Mouse (Mus musculus): Measurements from ENCODE around the gene Mrm3.

Gene Mrm3

DNA sequence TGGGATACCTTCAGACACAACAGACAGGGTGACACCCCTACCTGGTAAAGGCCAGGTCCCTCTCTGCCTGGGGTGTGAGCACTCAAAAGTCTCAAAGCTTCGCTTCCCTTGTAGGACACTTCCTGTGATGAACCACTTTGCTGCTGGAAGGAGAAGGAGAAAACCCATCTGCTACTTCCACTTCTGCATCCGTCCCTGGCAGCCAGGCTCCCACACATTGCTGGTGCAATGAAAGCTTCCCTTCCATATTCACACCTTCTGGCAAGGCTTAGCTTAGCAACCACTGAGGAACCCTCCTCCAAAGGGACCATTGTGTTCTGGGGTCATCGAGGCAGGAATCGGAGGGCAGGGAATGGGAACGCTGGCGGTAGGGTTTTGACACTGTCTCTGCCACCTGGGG is 45.1 kb downstream of the Mrm3 start:
- DNase-seq (ENCODE audit: low spot score) = no peak

DNA sequence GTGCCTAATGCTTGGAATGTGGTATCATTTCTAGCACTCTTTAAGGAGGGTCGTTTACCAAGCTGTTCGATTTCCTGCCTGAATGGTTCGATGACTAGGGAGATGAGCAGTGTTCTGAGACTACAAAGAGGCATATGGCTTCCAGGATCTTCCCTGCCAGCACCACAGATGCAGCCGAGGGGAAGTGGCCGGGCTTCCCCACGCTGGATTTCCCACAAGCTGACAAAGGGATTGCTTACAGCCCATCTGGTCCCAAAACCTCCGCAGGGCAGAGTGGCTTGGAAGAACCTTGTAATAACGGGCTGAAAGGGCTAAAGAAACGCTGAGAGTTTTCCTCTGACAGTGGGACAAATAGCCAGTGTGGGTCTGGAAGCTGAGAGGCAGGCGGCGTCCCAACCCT is 46.9 kb downstream of the Mrm3 start:
- DNase-seq (ENCODE audit: low spot score) = no peak

DNA sequence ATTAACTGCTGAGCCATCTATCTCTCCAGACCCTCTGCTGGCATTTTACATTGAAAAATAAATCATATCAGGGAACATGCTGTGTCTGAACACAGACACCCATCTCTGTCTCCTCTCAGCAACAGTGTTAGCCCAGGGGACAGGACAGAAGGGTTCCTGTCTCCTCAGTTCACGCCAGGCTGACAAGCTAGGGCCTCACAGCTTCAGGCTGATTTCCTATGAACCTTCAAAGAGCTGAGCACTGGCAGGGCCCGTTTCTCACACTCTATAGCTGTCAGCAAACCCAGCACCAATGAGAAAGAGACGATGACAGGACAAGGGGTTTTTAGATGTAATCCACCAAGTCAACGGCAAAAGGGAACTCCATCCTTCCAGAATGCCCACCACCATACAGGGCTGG is 48.4 kb downstream of the Mrm3 start:
- no peak for DNase-seq (ENCODE audit: low spot score)

DNA sequence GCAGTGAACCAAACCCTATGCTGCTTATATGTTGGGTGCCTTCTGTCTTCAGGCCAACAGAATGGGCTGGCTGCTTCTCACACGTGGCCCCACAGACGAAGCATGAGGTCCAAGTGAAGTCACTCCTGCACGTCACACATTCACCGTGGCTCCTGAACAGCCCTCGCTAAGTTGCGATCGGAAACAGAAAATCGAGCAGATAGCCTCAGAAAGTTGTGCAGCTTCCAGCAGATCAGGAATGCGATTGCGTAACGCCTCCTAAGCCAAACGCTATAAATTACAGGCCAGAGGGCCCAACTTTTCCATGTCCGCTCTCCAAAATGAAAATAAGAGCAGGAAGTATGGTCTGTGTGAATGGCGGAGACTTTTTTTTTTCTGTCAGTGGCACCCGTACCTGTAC is 48.9 kb downstream of the Mrm3 start:
- DNase-seq (ENCODE audit: low spot score) = no peak

DNA sequence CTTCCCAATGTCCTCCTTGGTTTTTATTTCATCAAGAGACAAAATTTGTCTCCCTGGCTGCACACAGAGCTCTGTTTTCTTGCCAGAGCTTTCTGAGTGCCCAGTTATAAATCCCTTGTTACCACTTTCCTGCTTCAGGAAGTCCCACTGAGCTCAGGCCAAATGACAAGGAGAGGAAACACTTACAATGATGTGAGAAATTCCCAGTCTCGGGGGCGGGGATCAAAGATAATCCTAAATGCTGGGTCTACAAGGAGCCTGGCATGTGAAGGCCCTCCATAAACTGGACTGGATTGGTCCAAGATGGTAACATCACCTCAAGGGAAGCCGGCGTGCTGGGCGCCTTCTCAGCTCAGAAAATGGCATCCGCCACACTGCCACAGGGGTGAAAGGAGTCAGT is 49.3 kb downstream of the Mrm3 start:
- DNase-seq (ENCODE audit: low spot score) = no peak

DNA sequence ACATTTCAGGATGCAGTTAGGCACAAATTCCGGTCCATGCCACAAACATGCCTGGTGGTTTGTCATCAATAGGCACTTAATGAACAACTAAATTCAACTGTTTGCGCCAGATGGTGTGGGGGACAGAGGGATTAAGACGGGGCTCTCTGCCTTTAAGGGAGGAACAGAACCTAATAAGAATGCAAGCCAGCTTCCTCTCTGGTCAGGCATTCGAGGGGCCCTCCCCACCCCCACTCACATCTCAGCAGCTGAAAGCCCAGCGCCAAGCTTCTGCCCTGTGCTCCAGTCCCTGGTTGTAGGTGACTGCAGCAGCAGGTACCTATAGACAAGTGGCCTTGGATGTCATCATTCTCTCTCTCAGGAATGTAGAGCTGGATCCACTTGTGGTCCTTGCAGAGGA is 50.6 kb downstream of the Mrm3 start:
- DNase-seq (ENCODE audit: low spot score) = no peak

DNA sequence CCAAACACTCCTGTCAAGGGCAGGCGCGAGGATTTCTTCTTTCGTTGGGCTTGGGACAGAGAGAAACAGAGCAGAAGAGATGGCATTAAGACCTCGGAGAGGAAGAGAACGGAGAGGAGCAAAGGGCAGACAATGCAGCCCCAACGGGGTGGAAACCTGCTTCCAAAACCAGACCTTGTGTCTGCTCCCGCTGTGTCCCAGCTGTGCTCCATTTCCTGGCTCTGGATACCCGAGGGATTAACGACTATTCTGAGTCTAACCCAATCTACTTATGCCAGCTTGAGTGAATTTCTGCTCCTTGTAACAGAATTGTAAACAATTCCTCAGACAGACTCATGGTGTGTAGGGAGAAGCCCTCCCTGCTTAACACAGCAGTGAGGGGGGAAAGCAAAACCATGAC is 51.3 kb downstream of the Mrm3 start:
- no peak for DNase-seq (ENCODE audit: low spot score)

DNA sequence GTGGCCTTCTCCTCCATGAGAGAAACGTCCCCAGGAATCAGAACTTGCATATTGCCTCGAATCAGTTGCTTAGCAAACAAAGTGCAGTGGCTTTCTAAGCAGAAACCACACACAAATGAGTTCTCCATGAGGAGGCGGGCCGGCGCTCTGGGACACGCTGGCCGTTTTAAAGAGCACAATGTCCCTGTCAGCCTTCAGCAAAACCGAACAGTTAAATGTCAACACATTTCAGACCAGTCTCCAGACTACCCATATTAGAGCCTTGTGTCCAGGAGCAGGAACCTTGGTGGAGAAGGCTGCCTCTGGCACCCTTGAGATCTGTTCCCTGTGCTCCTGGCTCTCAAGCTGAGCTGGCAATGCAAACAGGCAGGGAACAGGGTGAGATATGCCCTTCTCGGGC is 53.7 kb downstream of the Mrm3 start:
- DNase-seq (ENCODE audit: low spot score) = no peak

DNA sequence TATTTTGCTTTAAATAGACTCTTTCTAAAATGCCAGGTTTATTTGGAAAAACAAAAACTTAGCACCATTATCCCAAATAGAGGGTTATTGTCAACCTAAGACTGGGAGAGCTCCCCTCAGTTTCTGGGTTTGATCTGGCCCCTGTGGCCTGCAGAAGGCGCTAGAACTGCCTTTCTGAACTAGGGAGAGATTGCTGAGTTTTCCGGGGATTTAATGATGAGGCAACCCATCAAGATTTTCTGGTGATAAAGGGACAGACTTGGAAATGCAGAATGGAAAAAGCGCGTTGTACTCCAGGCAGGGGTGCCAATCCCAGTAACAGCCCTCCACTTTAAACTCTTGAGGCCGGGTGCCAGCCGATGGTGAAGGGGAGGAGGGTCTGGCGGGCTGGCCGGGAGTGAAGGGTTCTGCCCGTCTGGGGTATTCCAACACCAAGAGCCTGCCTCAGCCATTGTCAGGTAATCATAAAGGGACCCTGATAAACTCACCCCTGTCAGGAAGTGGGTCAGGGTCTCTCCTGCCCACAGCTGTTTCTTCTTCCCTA is 55.0 kb downstream of the Mrm3 start:
- no peak for DNase-seq (ENCODE audit: low spot score)
